Comparison of ENCODE assay signal across 9 mouse cellular contexts in the genomic region with DNA sequence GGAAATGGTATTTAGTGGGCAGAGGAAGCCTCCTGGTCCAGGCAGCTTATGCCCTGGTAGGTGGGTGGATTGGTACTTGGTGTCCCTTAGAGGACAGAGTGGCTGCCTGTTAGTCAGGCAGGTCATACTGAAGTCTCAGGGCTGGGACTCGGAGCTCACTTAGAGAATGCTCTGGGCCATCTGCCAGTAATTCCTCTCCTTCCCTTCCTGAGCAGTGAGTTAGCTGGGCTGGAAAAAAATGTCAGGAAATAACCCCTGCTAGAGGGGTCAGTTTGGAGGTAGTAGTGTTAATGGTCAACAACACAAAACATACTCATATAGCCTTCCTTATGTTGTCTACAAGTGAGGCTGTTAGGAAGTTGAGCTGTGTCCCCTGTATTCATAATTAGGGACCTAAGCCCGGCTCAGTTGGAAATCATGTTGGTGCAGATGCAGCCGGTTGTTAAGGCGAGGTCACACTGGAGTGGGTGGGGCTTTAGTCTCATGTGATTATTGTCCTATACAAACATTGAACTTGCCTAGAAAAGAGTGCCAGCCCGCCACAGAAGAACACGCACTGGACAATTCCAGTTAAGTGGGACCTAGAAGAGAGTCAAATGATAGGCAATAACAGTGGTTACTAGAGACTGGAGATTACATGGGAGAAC. TPM values are rescaled to one million over a fixed set of nuclear protein-coding genes. Genes with fewer than 3 reads are reported as not detected.
DNase-seq lines count a peak whose midpoint lies in the region; ATAC-seq and TF ChIP-seq lines count a peak whose summit lies in the region.
"Had no signal": no experiment of that assay in that cellular context is flagged by ENCODE, and none has a peak within 500 bp of the region (broad histone marks: within the 10 kb centered on the region; RNA-seq: fewer than 3 reads in every experiment).

No protein-coding gene starts in this region.

- peak; percentile 76 for DNase-seq in embryonic facial prominence, embryonic 14.5 days (ENCODE audit: low spot score)
- DNase-seq in embryonic facial prominence, embryonic 10.5 days (ENCODE audit: low spot score), result no peak
- no peak for DNase-seq in heart, embryonic 10.5 days (ENCODE audit: low spot score)
- DNase-seq in kidney, postnatal 0 days (ENCODE audit: low spot score), result peak; percentile 85
- no peak for DNase-seq in layer of hippocampus, postnatal 25 days (ENCODE audit: extremely low spot score in 1 of 2, low spot score in 1 of 2)

- ATAC-seq in embryonic facial prominence, embryonic 14.5 days (ENCODE audit: low read depth), result no peak
- ATAC-seq in kidney, postnatal 0 days (replicated peaks; ENCODE audit: low FRiP score, low read depth), result no peak
- ATAC-seq in megakaryocyte progenitor cell, adult 5-6 weeks (replicated peaks; ENCODE audit: poor library complexity), result peak; percentile 47
- no peak for ATAC-seq in cerebellum, adult (ENCODE audit: insufficient number of reproducible peaks, low FRiP score, low TSS enrichment)
- ATAC-seq in midbrain, embryonic 15.5 days (replicated peaks), result no peak

- no peak overlapping the region for H3K4me3 ChIP-seq in embryonic facial prominence, embryonic 14.5 days (ENCODE audit: low read depth, low read length)
- H3K4me3 ChIP-seq in embryonic facial prominence, embryonic 10.5 days, result no peak overlapping the region
- no peak overlapping the region for H3K4me3 ChIP-seq in heart, embryonic 10.5 days
- H3K4me3 ChIP-seq in kidney, postnatal 0 days (replicated peaks; ENCODE audit: low read depth, low read length), result no peak overlapping the region
- no peak overlapping the region for H3K4me3 ChIP-seq in midbrain, embryonic 15.5 days
- H3K4me3 ChIP-seq: midbrain, embryonic 12.5 days had no signal

- no peaks in the 10 kb centered on the region for H3K36me3 ChIP-seq in embryonic facial prominence, embryonic 14.5 days (ENCODE audit: control insufficient read depth, insufficient read depth, low read length)
- no peaks in the 10 kb centered on the region for H3K36me3 ChIP-seq in embryonic facial prominence, embryonic 10.5 days (replicated peaks)
- no peaks in the 10 kb centered on the region for H3K36me3 ChIP-seq in heart, embryonic 10.5 days
- H3K36me3 ChIP-seq in kidney, postnatal 0 days (ENCODE audit: insufficient read depth, low read length), result no peaks in the 10 kb centered on the region
- no peaks in the 10 kb centered on the region for H3K36me3 ChIP-seq in midbrain, embryonic 15.5 days (replicated peaks)
- H3K36me3 ChIP-seq: midbrain, embryonic 12.5 days had no signal

- H3K9me3 ChIP-seq in embryonic facial prominence, embryonic 14.5 days (ENCODE audit: control insufficient read depth, low read length), result no peaks in the 10 kb centered on the region
- no peaks in the 10 kb centered on the region for H3K9me3 ChIP-seq in embryonic facial prominence, embryonic 10.5 days
- no peaks in the 10 kb centered on the region for H3K9me3 ChIP-seq in heart, embryonic 10.5 days
- no peaks in the 10 kb centered on the region for H3K9me3 ChIP-seq in kidney, postnatal 0 days (replicated peaks; ENCODE audit: low read length)
- H3K9me3 ChIP-seq in midbrain, embryonic 15.5 days, result no peaks in the 10 kb centered on the region
- H3K9me3 ChIP-seq: midbrain, embryonic 12.5 days had no signal

- H3K4me1 ChIP-seq in embryonic facial prominence, embryonic 14.5 days (ENCODE audit: control insufficient read depth, insufficient read depth, low read length), result peaks cover 10% of the 10 kb centered on the region
- peaks cover 3% of the 10 kb centered on the region; the same call in 1 of the 2 replicates for H3K4me1 ChIP-seq in embryonic facial prominence, embryonic 10.5 days
- peaks cover 18% of the 10 kb centered on the region for H3K4me1 ChIP-seq in heart, embryonic 10.5 days
- peaks cover 27% of the 10 kb centered on the region; the same call in 1 of the 2 replicates for H3K4me1 ChIP-seq in kidney, postnatal 0 days (replicated peaks; ENCODE audit: insufficient read depth, low read length)
- H3K4me1 ChIP-seq in midbrain, embryonic 15.5 days, result no peaks in the 10 kb centered on the region
- H3K4me1 ChIP-seq: midbrain, embryonic 12.5 days had no signal

- H3K27me3 ChIP-seq in embryonic facial prominence, embryonic 14.5 days (replicated peaks; ENCODE audit: control insufficient read depth, insufficient read depth, low read length), result no peaks in the 10 kb centered on the region
- no peaks in the 10 kb centered on the region for H3K27me3 ChIP-seq in embryonic facial prominence, embryonic 10.5 days (replicated peaks; ENCODE audit: low read depth, poor library complexity, severe bottlenecking)
- H3K27me3 ChIP-seq in heart, embryonic 10.5 days (ENCODE audit: insufficient read depth, poor library complexity, severe bottlenecking), result no peaks in the 10 kb centered on the region
- no peaks in the 10 kb centered on the region for H3K27me3 ChIP-seq in kidney, postnatal 0 days (ENCODE audit: insufficient read depth, low read length)
- no peaks in the 10 kb centered on the region for H3K27me3 ChIP-seq in midbrain, embryonic 15.5 days (replicated peaks)
- H3K27me3 ChIP-seq: midbrain, embryonic 12.5 days had no signal

- H3K27ac ChIP-seq in embryonic facial prominence, embryonic 14.5 days (replicated peaks; ENCODE audit: low read depth, low read length), result no peak overlapping the region
- no peak overlapping the region for H3K27ac ChIP-seq in embryonic facial prominence, embryonic 10.5 days (replicated peaks)
- peak overlapping the region; percentile 65 for H3K27ac ChIP-seq in heart, embryonic 10.5 days
- H3K27ac ChIP-seq in kidney, postnatal 0 days, result peak overlapping the region; percentile 58
- H3K27ac ChIP-seq in midbrain, embryonic 15.5 days, result no peak overlapping the region
- H3K27ac ChIP-seq: midbrain, embryonic 12.5 days had no signal

- no peak overlapping the region for H3K4me2 ChIP-seq in embryonic facial prominence, embryonic 14.5 days (ENCODE audit: low read depth, low read length)
- H3K4me2 ChIP-seq in kidney, postnatal 0 days (ENCODE audit: low read length), result no peak overlapping the region
- no peak overlapping the region for H3K4me2 ChIP-seq in midbrain, embryonic 15.5 days
- H3K4me2 ChIP-seq: midbrain, embryonic 12.5 days had no signal

- TF ChIP-seq CTCF in kidney, postnatal 0 days (IDR thresholded peaks at IDR 0.05; ENCODE audit: low read depth), result no peak

- no peak overlapping the region for H3K9ac ChIP-seq in embryonic facial prominence, embryonic 14.5 days (ENCODE audit: low read depth, low read length)
- no peak overlapping the region for H3K9ac ChIP-seq in kidney, postnatal 0 days (ENCODE audit: low read depth, low read length)
- no peak overlapping the region for H3K9ac ChIP-seq in midbrain, embryonic 15.5 days
- H3K9ac ChIP-seq: midbrain, embryonic 12.5 days had no signal

- 52% methylated on average over 6 of the region's 6 CpGs for WGBS in embryonic facial prominence, embryonic 14.5 days
- WGBS in embryonic facial prominence, embryonic 10.5 days, result 61% methylated on average over 6 of the region's 6 CpGs
- WGBS in heart, embryonic 10.5 days, result 56% methylated on average over 6 of the region's 6 CpGs
- 34% methylated on average over 6 of the region's 6 CpGs for WGBS in kidney, postnatal 0 days
- 52% methylated on average over 6 of the region's 6 CpGs for WGBS in midbrain, embryonic 15.5 days

RNA-seq across cellular contexts. Expression of a gene that starts 18.5 kb away (rescaled TPM):
- 241 and 245 TPM in 2 replicates for polyA plus RNA-seq in embryonic facial prominence, embryonic 14.5 days (2014; fragmentation: Nextera tagmentation; extraction: Ambion mirVana)
- 33.0 and 36.2 TPM in 2 replicates for polyA plus RNA-seq in embryonic facial prominence, embryonic 10.5 days (2016; fragmentation: Nextera tagmentation; extraction: Ambion mirVana)
- polyA plus RNA-seq in heart, embryonic 10.5 days (2016; fragmentation: Nextera tagmentation; extraction: Ambion mirVana), result 70.2 and 73.2 TPM in 2 replicates
- polyA plus RNA-seq in kidney, postnatal 0 days (2015; fragmentation: Nextera tagmentation; extraction: Ambion mirVana), result 271 and 278 TPM in 2 replicates
- total RNA-seq in megakaryocyte progenitor cell, adult 5-6 weeks (2015), result 41.0 and 50.9 TPM in 2 replicates
- 31.0 and 38.7 TPM in 2 replicates for total RNA-seq in megakaryocyte progenitor cell, adult 5-6 weeks (2017)
- 10 to 100 TPM; 78.0 to 89.7 TPM for total RNA-seq in layer of hippocampus, postnatal 25 days (2021)
- polyA plus RNA-seq in midbrain, embryonic 15.5 days (2015; fragmentation: Nextera tagmentation; extraction: Ambion mirVana), result 58.9 and 66.9 TPM in 2 replicates

RNA-seq across cellular contexts. Expression of a gene that starts 33.5 kb away (rescaled TPM):
- polyA plus RNA-seq in embryonic facial prominence, embryonic 14.5 days (2014; fragmentation: Nextera tagmentation; extraction: Ambion mirVana), result 13.4 and 16.0 TPM in 2 replicates
- polyA plus RNA-seq in embryonic facial prominence, embryonic 10.5 days (2016; fragmentation: Nextera tagmentation; extraction: Ambion mirVana), result 5.5 and 8.6 TPM in 2 replicates
- polyA plus RNA-seq in heart, embryonic 10.5 days (2016; fragmentation: Nextera tagmentation; extraction: Ambion mirVana), result 22.1 and 26.0 TPM in 2 replicates
- polyA plus RNA-seq in kidney, postnatal 0 days (2015; fragmentation: Nextera tagmentation; extraction: Ambion mirVana), result 4.5 and 5.1 TPM in 2 replicates
- total RNA-seq in megakaryocyte progenitor cell, adult 5-6 weeks (2015), result 2.4 and 2.6 TPM in 2 replicates
- total RNA-seq in megakaryocyte progenitor cell, adult 5-6 weeks (2017), result 0.08 and 0.47 TPM in 2 replicates
- 10 to 100 TPM; 14.6 to 14.7 TPM for total RNA-seq in layer of hippocampus, postnatal 25 days (2021)
- polyA plus RNA-seq in midbrain, embryonic 15.5 days (2015; fragmentation: Nextera tagmentation; extraction: Ambion mirVana), result 10.8 and 11.3 TPM in 2 replicates

Comparison
In these comparisons a context has a peak if more than half of its experiments do, and no peak if none do; other contexts are left out.
1. DNase-seq: peak in embryonic facial prominence, embryonic 14.5 days (single experiment) and kidney, postnatal 0 days (single experiment); none in embryonic facial prominence, embryonic 10.5 days (single experiment), heart, embryonic 10.5 days (single experiment) and layer of hippocampus, postnatal 25 days (0 of 2).
2. H3K27ac ChIP-seq: peak in heart, embryonic 10.5 days (single experiment) and kidney, postnatal 0 days (single experiment); none in embryonic facial prominence, embryonic 14.5 days (single experiment), embryonic facial prominence, embryonic 10.5 days (single experiment) and midbrain, embryonic 15.5 days (single experiment).